Mouse (Mus musculus) lung, adult 2 months (tissue): ENCODE measurements around the gene Sh3gl3. TPM values are rescaled to one million over a fixed set of nuclear protein-coding genes. Genes with fewer than 3 reads are reported as not detected.

ENCODE experiments used
- DNase-seq: peaks from one replicate; pipeline ENCODE4 v3.0.0; 2022
- H3K4me1 ChIP-seq: fragments of 200-500 bp; 2 replicates; pipeline ENCODE4 v1.6.1; 2011; ENCODE audit warnings: low read length; ENCODE audit not compliant: control insufficient read depth, insufficient read depth
- H3K4me3 ChIP-seq: fragments of 200-500 bp; replicated peaks from 2 replicates; pipeline ENCODE3; 2011; ENCODE audit warnings: low read depth, mild to moderate bottlenecking, control low read depth, low read length; ENCODE audit errors: extremely low read depth
- CTCF ChIP-seq: fragments of 200-500 bp; IDR thresholded peaks from 2 replicates; pipeline ENCODE4 v1.5.1; 2011; ENCODE audit warnings: mild to moderate bottlenecking, low read length, control low read depth; ENCODE audit not compliant: insufficient read depth
- POLR2A ChIP-seq: fragments of 200-500 bp; IDR thresholded peaks from 2 replicates; pipeline ENCODE4 v1.6.1; 2011; ENCODE audit warnings: low read depth, mild to moderate bottlenecking, control low read depth, low read length, borderline replicate concordance; ENCODE audit errors: extremely low read depth
- WGBS: fragments of 180-500 bp; shearing (Covaris S2); methylation state at CpG from one replicate; pipeline ENCODE4 v1.1.7; 2018; 5-methylcytosine and 5-hydroxymethylcytosine counted together
- polyA plus RNA-seq: library from polyadenylated mRNA; depleted of rRNA; stranded (reverse); fragments of >200 nt; gene quantifications from 2 replicates; pipeline ENCODE4 v1.2.3, GENCODE M21; 2012

The Sh3gl3 gene
- polyA plus RNA-seq, 1 experiment = 0.73 TPM

GRCm38 (mm10) chr7:82191604-82192003 lies 18.0 kb downstream of the Sh3gl3 start:
- TF ChIP-seq CTCF (no peak), POLR2A (no peak)
- 75% methylated on average over 11 of the region's 11 CpGs for WGBS
- H3K4me3 ChIP-seq = no peak overlapping the region

DNA sequence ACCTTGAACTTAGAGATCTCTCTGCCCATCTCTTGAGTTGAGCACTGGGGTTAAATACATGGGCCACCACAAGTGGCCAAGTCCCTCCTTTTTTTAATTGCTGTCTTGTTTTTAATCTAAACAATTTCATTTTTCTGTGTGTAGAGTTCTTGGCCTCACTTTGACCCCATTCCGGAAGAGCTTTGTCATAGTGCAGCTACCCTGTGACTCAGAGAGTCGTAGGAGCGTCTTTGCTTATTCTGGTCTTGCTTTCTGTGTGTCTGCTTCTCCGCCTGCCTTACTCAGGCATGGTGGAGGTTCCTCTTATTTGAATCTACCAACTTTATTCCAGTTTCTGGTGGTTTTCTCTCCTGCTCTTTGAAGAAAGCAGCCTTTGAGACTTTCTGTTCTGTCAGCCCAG lies 18.9 kb downstream of the Sh3gl3 start:
- Histone ChIP-seq H3K4me1 (no peaks in the 10 kb centered on the region), H3K4me3 (no peak overlapping the region)
- 43% methylated on average over 4 of the region's 4 CpGs for WGBS
- no peak for DNase-seq
- TF ChIP-seq POLR2A (no peak), CTCF (no peak)

More at GRCm38 (mm10) chr7:82191604-82192003, 18.0 kb downstream of the Sh3gl3 start:
- H3K4me1 ChIP-seq = no peaks in the 10 kb centered on the region
- no peak for DNase-seq

- TF ChIP-seq POLR2A (no peak), CTCF (no peak)
- H3K4me3 ChIP-seq = no peak overlapping the region
- DNase-seq = no peak
- 69% methylated on average over 7 of the region's 7 CpGs for WGBS
- no peaks in the 10 kb centered on the region for H3K4me1 ChIP-seq
Measured at GRCm38 (mm10) chr7:82203111-82203510, 29.5 kb downstream of the Sh3gl3 start.

GRCm38 (mm10) chr7:82204014-82204784 lies 30.6 kb downstream of the Sh3gl3 start:
- no peak for DNase-seq
- TF ChIP-seq CTCF (no peak), POLR2A (no peak)
- Histone ChIP-seq H3K4me3 (no peak overlapping the region), H3K4me1 (no peaks in the 10 kb centered on the region)
- WGBS = 23% methylated on average over 12 of the region's 12 CpGs

GRCm38 (mm10) chr7:82204975-82205374 lies 31.3 kb downstream of the Sh3gl3 start:
- Histone ChIP-seq H3K4me1 (no peaks in the 10 kb centered on the region), H3K4me3 (no peak overlapping the region)
- TF ChIP-seq CTCF (no peak), POLR2A (no peak)
- WGBS = 46% methylated on average over 3 of the region's 3 CpGs
- DNase-seq = no peak

DNA sequence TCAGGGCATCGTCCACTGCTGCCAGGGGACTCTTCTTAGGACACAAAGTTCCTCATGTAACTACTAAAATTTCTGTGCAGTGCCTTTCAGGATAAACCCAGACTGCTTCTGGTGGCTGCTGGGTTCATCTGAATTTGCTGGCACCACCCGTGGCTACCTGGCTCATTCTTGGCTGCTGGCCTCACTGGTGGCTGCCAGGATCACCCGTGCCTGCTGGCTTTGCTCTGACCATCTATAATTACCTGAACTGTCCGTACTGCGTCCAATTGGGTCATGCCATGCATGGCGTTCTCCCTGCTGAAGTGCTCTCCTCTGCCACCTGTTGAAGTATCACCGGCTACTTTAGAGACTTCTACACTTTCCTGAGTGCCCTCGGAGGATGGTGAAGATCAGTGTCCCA lies 33.1 kb downstream of the Sh3gl3 start:
- DNase-seq = no peak
- 86% methylated on average over 8 of the region's 8 CpGs for WGBS

DNA sequence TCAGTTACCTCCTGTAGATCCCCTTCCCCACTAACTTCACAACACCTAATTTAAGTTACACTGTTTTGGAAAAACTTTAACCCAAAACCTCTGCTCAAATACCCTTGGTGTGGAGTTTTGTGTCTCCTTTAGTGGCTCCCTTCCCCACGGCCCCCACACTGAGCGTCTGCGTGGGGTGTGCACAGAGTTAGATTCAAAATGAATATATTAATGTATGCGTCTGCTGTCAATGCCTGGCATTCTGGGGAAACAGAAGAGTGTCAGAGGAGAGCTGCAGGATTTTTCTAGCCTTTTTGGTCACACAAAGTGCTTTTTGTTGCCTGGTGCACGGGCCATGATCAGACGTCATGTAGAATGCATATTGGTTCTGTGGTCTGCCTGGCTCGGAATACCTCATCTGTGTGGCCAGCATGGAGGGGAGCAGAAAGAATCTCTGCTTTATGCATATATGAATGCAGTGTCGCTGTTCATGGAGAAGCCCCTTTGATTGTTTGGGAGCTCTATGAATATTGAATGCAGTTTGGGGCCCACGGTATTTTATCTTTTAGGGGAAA lies 47.8 kb downstream of the Sh3gl3 start:
- 92% methylated on average over 9 of the region's 9 CpGs for WGBS
- TF ChIP-seq POLR2A = no peak
- TF ChIP-seq CTCF = no peak
- no peak for DNase-seq
- Histone ChIP-seq H3K4me1 (no peaks in the 10 kb centered on the region), H3K4me3 (no peak overlapping the region)

More for the DNA sequence above, 33.1 kb downstream of the Sh3gl3 start:
- Histone ChIP-seq H3K4me1 (no peaks in the 10 kb centered on the region), H3K4me3 (no peak overlapping the region)
- TF ChIP-seq CTCF (no peak), POLR2A (no peak)

- no peak overlapping the region for H3K4me3 ChIP-seq
- no peak for DNase-seq
- no peaks in the 10 kb centered on the region for H3K4me1 ChIP-seq
- WGBS = 47% methylated on average over 10 of the region's 10 CpGs
- TF ChIP-seq POLR2A (no peak), CTCF (no peak)
Measured at GRCm38 (mm10) chr7:82223906-82224846, 50.5 kb downstream of the Sh3gl3 start.

GRCm38 (mm10) chr7:82233201-82233600 lies 59.6 kb downstream of the Sh3gl3 start:
- 74% methylated on average over 7 of the region's 7 CpGs for WGBS
- DNase-seq = no peak
- Histone ChIP-seq H3K4me1 (no peaks in the 10 kb centered on the region; the same call in 1 of the 2 replicates), H3K4me3 (no peak overlapping the region)
- TF ChIP-seq CTCF = no peak
- TF ChIP-seq POLR2A = no peak
